Mouse (Mus musculus): ENCODE results near the gene Mtrf1.

DNA sequence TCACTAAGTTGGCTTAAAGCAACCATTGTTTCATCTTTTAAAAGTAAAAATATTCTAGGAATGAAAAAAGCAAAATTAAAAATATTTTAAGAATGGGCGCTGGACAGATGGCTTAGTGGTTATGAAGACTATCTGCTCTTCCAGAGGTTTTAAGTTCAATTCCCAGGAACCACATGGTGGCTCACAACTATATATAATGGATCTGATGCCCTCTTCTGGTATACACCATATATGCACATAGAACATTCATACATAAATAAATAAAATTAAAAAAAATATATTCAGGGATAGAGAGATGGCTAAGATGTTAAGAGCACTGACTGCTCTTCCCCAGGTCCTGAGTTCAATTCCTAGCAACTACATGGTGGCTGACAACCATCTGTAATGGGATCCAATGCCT lies 68.1 kb downstream of the Mtrf1 start:
- TF ChIP-seq MAFK (IDR thresholded peaks at IDR 0.05; ENCODE audit: insufficient read depth, low read depth, low read length) (no peak), ZC3H11A (IDR thresholded peaks at IDR 0.05; ENCODE audit: borderline replicate concordance, low read depth, low read length) (no peak), HCFC1 (IDR thresholded peaks at IDR 0.05; ENCODE audit: borderline replicate concordance, insufficient read depth, low read length) (no peak), ZNF384 (IDR thresholded peaks at IDR 0.05; ENCODE audit: low read depth, low read length) (no peak), CHD2 (IDR thresholded peaks at IDR 0.05; ENCODE audit: low read depth, low read length) (no peak)
